Mouse (Mus musculus) intestine, postnatal 0 days (tissue): ENCODE measurements around the gene C1rl. TPM values are rescaled to one million over a fixed set of nuclear protein-coding genes. Genes with fewer than 3 reads are reported as not detected.
"Not testable (repeated sequence)": the region's sequence is repeated elsewhere in the genome, so short reads cannot be mapped to it uniquely, and the experiment has no call there.

ENCODE experiments used
- ATAC-seq: fragments of 200-750 bp; cut with Nextera tagmentation; 2 replicates; pipeline ENCODE4 v1.8.0; 2017; ENCODE audit warnings: mild to moderate bottlenecking, moderate TSS enrichment, moderate library complexity
- H3K27ac ChIP-seq: fragments of 300-500 bp; sonication (generic); 2 replicates; pipeline ENCODE4 v1.5.1; 2014; ENCODE audit warnings: mild to moderate bottlenecking, low read depth, low read length, moderate library complexity
- H3K27me3 ChIP-seq: fragments of 300-500 bp; sonication (generic); replicated peaks from 2 replicates; pipeline ENCODE4 v1.6.1; 2014; ENCODE audit warnings: low read length, mixed read lengths; ENCODE audit not compliant: control insufficient read depth, insufficient read depth
- H3K36me3 ChIP-seq: fragments of 300-500 bp; sonication (generic); 2 replicates; pipeline ENCODE4 v1.6.1; 2014; ENCODE audit warnings: mild to moderate bottlenecking, moderate library complexity; ENCODE audit not compliant: control insufficient read depth, insufficient read depth
- H3K4me1 ChIP-seq: fragments of 300-500 bp; sonication (generic); replicated peaks from 2 replicates; pipeline ENCODE4 v1.6.1; 2014; ENCODE audit warnings: antibody characterized with exemption, low read length, mixed read lengths; ENCODE audit not compliant: control insufficient read depth, insufficient read depth
- H3K4me2 ChIP-seq: fragments of 300-500 bp; sonication (generic); replicated peaks from 2 replicates; pipeline ENCODE4 v1.6.1; 2014; ENCODE audit warnings: low read depth, mild to moderate bottlenecking, moderate library complexity
- H3K4me3 ChIP-seq: fragments of 300-500 bp; sonication (generic); 2 replicates; pipeline ENCODE4 v1.5.1; 2014; ENCODE audit warnings: low read depth, low read length
- H3K9ac ChIP-seq: fragments of 300-500 bp; sonication (generic); 2 replicates; pipeline ENCODE4 v1.6.1; 2014; ENCODE audit warnings: mild to moderate bottlenecking, low read depth, low read length
- H3K9me3 ChIP-seq: fragments of 300-500 bp; sonication (generic); 2 replicates; pipeline ENCODE4 v1.6.1; 2016; ENCODE audit warnings: mixed run types; ENCODE audit not compliant: control insufficient read depth
- CTCF ChIP-seq: sonication (generic); IDR thresholded peaks from 2 replicates; pipeline ENCODE4 v1.5.1; 2016; ENCODE audit warnings: low read depth, mild to moderate bottlenecking, control low read depth, antibody characterized with exemption, moderate library complexity
- WGBS: fragments of 180-500 bp; shearing (Covaris S2); extraction: QIAGEN DNeasy Blood & Tissue Kit; methylation state at CpG from one replicate; pipeline ENCODE4 v1.1.7; 2014; 5-methylcytosine and 5-hydroxymethylcytosine counted together
- polyA plus RNA-seq: library from polyadenylated mRNA; unstranded; fragments of >200 nt; fragmentation: Nextera tagmentation; extraction: Ambion mirVana; gene quantifications from 2 replicates; pipeline ENCODE4 v1.2.1, GENCODE M21; 2015

Gene C1rl
- polyA plus RNA-seq, 1 experiment from 2014 or later = 1.9 TPM

DNA sequence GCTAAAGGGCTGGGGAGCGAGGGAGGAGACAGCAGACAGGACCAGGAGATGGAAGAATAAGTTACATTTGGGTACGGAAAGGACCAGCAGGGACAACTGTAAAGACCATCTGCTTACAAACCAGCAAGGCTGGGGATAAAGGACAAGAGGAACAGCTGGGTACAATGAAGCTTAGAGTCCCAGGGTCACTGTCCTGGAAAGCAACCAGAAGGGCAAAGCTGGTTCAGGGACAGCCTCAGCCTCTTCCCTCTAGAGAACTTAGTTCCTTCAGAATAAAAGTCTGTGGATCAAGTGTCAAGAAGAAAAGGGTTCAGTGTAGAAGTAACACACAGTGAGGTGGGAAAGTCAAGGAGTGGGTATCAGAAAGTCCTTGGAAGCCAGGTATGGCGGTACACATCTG lies 21.8 kb upstream of the C1rl start:
- Histone ChIP-seq H3K27me3 (no peaks in the 10 kb centered on the region), H3K9ac (no peak overlapping the region), H3K4me3 (no peak overlapping the region), H3K4me1 (no peaks in the 10 kb centered on the region), H3K9me3 (no peaks in the 10 kb centered on the region), H3K27ac (no peak overlapping the region), H3K36me3 (no peaks in the 10 kb centered on the region), H3K4me2 (no peak overlapping the region)
- TF ChIP-seq CTCF = no peak
- no peak for ATAC-seq
- WGBS = 92% methylated on average over 3 of the region's 3 CpGs

DNA sequence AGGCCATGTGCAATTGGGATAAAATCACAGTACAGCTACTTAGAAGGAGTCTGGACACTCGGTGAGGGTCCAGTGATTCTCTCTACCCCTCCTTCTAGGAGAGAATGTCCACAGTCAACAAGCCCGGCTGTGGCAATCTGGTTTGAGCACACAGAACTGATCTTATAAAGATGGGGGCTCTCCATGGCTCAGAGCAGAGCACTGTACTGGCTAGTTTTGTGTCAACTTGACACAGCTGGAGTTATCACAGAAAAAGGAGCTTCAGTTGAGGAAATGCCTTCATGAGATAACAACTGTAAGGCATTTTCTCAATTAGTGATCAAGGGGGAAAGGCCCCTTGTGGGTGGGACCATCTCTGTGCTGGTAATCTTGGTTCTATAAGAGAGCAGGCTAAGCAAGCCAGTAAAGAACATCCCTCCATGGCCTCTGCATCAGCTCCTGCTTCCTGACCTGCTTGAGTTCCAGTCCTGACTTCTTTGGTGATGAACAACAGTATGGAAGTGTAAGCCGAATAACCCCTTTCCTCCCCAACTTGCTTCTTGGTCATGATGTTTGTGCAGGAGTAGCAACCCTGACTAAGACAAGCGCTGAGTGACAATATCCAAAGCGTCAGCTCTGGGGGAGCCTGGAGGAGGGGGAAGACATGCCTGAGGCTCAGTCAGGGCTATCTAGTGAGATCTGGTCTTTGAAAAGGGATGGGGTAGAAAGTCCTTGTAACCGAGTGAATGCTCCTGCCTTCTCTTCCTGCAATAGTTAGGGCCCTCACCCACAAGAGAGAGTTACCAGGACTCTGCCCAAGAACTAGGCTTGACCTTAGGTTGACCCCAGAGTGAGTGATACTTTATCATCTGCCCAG lies 20.9 kb upstream of the C1rl start:
- H3K27ac ChIP-seq, H3K36me3 ChIP-seq, H3K4me1 ChIP-seq, H3K4me3 ChIP-seq, H3K27me3 ChIP-seq, H3K4me2 ChIP-seq, H3K9ac ChIP-seq, H3K9me3 ChIP-seq, ATAC-seq: not testable (repeated sequence)
- WGBS = 73% methylated on average over 6 of the region's 6 CpGs

DNA sequence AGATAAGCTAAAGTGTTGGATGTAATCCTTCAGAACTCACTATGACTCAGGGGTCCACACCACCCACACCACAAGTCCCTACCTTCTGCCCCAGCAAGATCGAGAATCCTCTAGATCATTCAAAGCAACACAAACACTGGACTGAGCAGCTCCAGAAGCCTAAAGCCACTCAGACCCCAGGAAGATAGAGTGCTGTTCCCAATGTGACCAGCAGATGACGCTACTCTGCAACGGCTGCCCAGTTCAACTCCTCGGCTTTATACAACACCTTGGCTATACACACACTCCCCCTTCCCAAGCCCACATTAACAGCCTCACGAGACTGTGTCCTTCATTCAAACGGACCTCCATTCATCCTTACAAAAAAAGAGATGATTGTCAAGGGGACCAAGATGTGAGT lies 20.1 kb upstream of the C1rl start:
- Histone ChIP-seq H3K27me3 (no peaks in the 10 kb centered on the region), H3K27ac (no peak overlapping the region), H3K4me3 (no peak overlapping the region), H3K4me1 (no peaks in the 10 kb centered on the region), H3K36me3 (no peaks in the 10 kb centered on the region), H3K4me2 (no peak overlapping the region), H3K9me3 (no peaks in the 10 kb centered on the region), H3K9ac (no peak overlapping the region)
- ATAC-seq = no peak; the same call in 1 of the 2 replicates
- WGBS = 34% methylated on average over 6 of the region's 6 CpGs
- peak; percentile 82 for TF ChIP-seq CTCF

DNA sequence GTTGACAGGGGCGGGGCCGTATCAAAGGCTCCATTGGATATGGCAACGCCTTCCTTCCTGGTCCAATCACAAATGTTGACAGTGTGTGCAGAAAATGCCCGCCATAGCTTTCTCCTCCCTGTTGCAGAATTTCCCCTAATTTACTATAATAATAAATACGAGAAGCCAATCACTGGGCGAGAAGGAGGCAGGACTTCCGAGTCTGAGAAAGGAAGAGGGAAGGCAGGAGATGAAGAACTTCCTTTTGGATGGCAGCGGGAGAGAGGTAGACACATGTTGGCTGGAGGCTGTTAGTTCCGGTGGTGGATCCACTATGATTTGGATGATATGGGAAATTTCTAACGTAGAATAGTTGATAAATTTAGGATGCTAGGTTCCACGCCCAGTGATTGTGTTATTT lies 18.3 kb upstream of the C1rl start:
- no peak overlapping the region for H3K4me3 ChIP-seq
- 78% methylated on average over 11 of the region's 11 CpGs for WGBS
- no peak for ATAC-seq
- H3K36me3 ChIP-seq = no peaks in the 10 kb centered on the region
- H3K27me3 ChIP-seq = no peaks in the 10 kb centered on the region
- no peak overlapping the region for H3K9ac ChIP-seq
- TF ChIP-seq CTCF = no peak
- no peak overlapping the region for H3K4me2 ChIP-seq
- no peak overlapping the region for H3K27ac ChIP-seq
- no peaks in the 10 kb centered on the region for H3K9me3 ChIP-seq
- H3K4me1 ChIP-seq = peaks cover 6% of the 10 kb centered on the region; the same call in 1 of the 2 replicates

DNA sequence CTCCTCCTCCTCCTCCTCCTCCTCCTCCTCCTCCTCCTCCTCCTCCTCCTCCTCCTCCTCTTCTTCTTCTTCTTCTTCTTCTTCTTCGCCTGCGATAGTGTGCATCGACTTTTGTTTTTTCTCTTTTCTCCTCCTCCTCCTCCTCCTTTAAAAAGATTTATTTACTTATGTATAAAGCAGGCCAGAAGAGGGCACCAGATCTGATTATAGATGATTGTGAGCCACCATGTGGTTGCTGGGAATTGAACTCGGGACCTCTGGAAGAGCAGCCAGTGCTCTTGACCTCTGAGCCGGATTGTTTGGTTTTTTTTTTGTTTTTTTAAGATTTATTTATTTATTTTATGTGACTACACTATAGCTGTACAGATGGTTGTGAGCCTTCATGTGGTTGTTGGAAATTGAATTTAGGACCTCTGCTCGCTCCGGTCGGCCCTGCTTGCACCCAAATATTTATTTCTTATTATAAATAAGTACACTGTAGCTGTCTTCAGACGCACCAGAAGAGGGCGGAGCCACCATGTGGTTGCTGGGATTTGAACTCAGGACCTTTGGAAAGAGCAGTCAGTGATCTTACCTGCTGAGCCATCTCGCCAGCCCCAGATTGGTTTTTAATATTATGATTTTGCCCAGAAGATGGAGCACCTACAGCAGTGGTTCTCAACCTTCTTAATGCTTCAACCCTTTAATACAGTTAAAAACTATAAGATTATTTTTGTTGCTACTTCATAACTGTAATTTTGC lies 17.4 kb upstream of the C1rl start:
- H3K4me1 ChIP-seq, H3K27me3 ChIP-seq, H3K4me2 ChIP-seq, H3K9me3 ChIP-seq, ATAC-seq, H3K27ac ChIP-seq, H3K4me3 ChIP-seq, H3K36me3 ChIP-seq, H3K9ac ChIP-seq: not testable (repeated sequence)
- WGBS = 79% methylated on average over 9 of the region's 11 CpGs

DNA sequence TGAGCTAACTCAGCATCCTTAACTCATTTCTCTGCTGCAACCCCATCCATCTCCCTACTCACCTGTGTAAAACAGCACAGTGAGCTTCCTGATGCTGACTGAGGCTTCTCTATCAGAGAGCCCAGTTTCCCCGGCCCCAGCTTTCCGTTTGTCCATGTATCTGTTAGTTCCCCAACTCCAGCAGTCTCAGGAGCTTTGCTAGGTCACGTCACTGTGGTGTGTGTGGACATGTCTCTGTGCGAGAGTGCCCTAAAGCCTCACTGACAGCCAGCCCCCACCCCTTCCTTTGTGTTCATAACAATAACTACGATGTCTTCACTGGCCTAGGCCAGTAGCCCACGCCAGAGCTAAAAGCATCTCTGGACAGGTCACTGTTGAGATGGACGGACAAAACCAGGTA lies 16.7 kb upstream of the C1rl start:
- Histone ChIP-seq H3K4me3 (no peak overlapping the region), H3K27me3 (no peaks in the 10 kb centered on the region), H3K4me2 (no peak overlapping the region), H3K36me3 (no peaks in the 10 kb centered on the region), H3K9me3 (no peaks in the 10 kb centered on the region), H3K27ac (no peak overlapping the region), H3K4me1 (peaks cover 6% of the 10 kb centered on the region; the same call in 1 of the 2 replicates), H3K9ac (no peak overlapping the region)
- TF ChIP-seq CTCF = no peak
- 85% methylated on average over 7 of the region's 7 CpGs for WGBS
- ATAC-seq = no peak
